Mouse (Mus musculus) brain, embryonic 14.5 days (tissue): ENCODE measurements at regions not wholly inside any gene's neighbourhood (a gene's known extent, or its start where the extent isn't known, plus 50 kb on each side); places are given as distances from the start of the nearest gene placed in this dataset.

Experiments used
- CTCF ChIP-seq: fragments of 200-500 bp; IDR thresholded peaks from 2 replicates; pipeline ENCODE4 v1.5.1; 2012; ENCODE audit warnings: inconsistent platforms, mild to moderate bottlenecking, moderate library complexity, borderline replicate concordance; ENCODE audit not compliant: insufficient read depth, insufficient read length; ENCODE audit errors: extremely low read depth
- POLR2A ChIP-seq: fragments of 200-500 bp; IDR thresholded peaks from 2 replicates; pipeline ENCODE4 v1.6.1; 2012; ENCODE audit warnings: mild to moderate bottlenecking, inconsistent platforms, borderline replicate concordance; ENCODE audit not compliant: poor library complexity, insufficient read depth, insufficient read length, severe bottlenecking; ENCODE audit errors: extremely low read depth

DNA sequence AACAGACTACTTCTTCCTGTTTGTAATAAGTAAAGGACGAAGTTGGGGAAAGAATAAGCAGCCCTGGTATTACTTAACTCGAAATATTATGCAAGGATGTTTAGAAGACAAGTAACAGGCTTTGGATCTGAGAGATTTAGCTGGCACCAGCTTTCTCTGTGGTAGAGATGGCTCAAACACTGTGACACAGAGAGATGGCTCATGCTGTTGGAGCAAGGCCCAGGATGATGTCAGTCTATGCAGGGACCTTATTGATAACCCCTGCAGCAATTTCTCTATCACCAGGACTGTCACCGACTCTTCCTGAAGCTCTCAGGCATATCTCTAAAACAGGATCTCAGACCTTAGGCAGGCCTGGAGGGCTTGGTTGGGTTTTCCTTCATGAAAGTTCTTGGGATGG is 254.7 kb downstream of the Pik3r1 start:
- TF ChIP-seq POLR2A (no peak), CTCF (no peak)
